Comparison of ENCODE assay signal across 32 mouse cellular contexts in genomic region chr13:102202301-102202700, GRCm38 (mm10).
"Had no signal": no experiment of that assay in that cellular context is flagged by ENCODE, and none has a peak within 500 bp of the region (broad histone marks: within the 10 kb centered on the region; RNA-seq: fewer than 3 reads in every experiment).

No protein-coding gene starts in this region.

- H3K9me3 ChIP-seq: limb, embryonic 10.5 days; limb, embryonic 12.5 days; limb, embryonic 13.5 days; limb, embryonic 15.5 days; liver, embryonic 12.5 days; liver, embryonic 13.5 days; liver, embryonic 15.5 days; lung, embryonic 15.5 days; megakaryocyte, embryonic 14.5 days; midbrain, embryonic 10.5 days; midbrain, embryonic 12.5 days; midbrain, embryonic 13.5 days; midbrain, embryonic 15.5 days; neural tube, embryonic 12.5 days had no signal

- H3K9ac ChIP-seq: limb, embryonic 12.5 days; limb, embryonic 13.5 days; limb, embryonic 15.5 days; liver, embryonic 12.5 days; liver, embryonic 13.5 days; liver, embryonic 14.5 days; liver, embryonic 15.5 days; liver, postnatal 0 days; lung, embryonic 14.5 days; lung, embryonic 15.5 days; midbrain, embryonic 12.5 days; midbrain, embryonic 13.5 days; midbrain, embryonic 15.5 days; neural tube, embryonic 12.5 days had no signal

- H3K36me3 ChIP-seq: limb, embryonic 10.5 days; limb, embryonic 12.5 days; limb, embryonic 13.5 days; limb, embryonic 15.5 days; liver, embryonic 12.5 days; liver, embryonic 13.5 days; liver, embryonic 15.5 days; lung, embryonic 15.5 days; midbrain, embryonic 10.5 days; midbrain, embryonic 12.5 days; midbrain, embryonic 13.5 days; midbrain, embryonic 15.5 days; neural tube, embryonic 12.5 days had no signal

- ATAC-seq: liver, embryonic 12.5 days; liver, postnatal 0 days; lung, postnatal 0 days; midbrain, embryonic 13.5 days; midbrain, embryonic 15.5 days; midbrain, embryonic 16.5 days had no signal

- H3K4me2 ChIP-seq: limb, embryonic 12.5 days; limb, embryonic 13.5 days; limb, embryonic 15.5 days; liver, embryonic 11.5 days; liver, embryonic 12.5 days; liver, embryonic 13.5 days; liver, embryonic 15.5 days; lung, embryonic 14.5 days; lung, embryonic 15.5 days; midbrain, embryonic 11.5 days; midbrain, embryonic 12.5 days; midbrain, embryonic 13.5 days; midbrain, embryonic 15.5 days; neural tube, embryonic 12.5 days had no signal

- DNase-seq: left cerebral cortex, postnatal 4 days; liver; liver, embryonic 13.5 days; liver, postnatal 0 days; lung, adult 18-20 months; lung, adult 2 months; lung, embryonic 14.5 days; lung, postnatal 10 days; lung, postnatal 14 days; lung, postnatal 36 days; lung, postnatal 4 days; midbrain, embryonic 14.5 days had no signal

- H3K4me1 ChIP-seq: limb, embryonic 10.5 days; limb, embryonic 12.5 days; limb, embryonic 13.5 days; limb, embryonic 15.5 days; liver, embryonic 12.5 days; liver, embryonic 13.5 days; liver, embryonic 15.5 days; lung, embryonic 15.5 days; megakaryocyte, embryonic 14.5 days; midbrain, embryonic 10.5 days; midbrain, embryonic 12.5 days; midbrain, embryonic 13.5 days; midbrain, embryonic 15.5 days; neural tube, embryonic 12.5 days had no signal

- H3K27ac ChIP-seq: limb, embryonic 10.5 days; limb, embryonic 12.5 days; limb, embryonic 13.5 days; limb, embryonic 15.5 days; liver, embryonic 12.5 days; liver, embryonic 13.5 days; liver, embryonic 14.5 days; liver, embryonic 15.5 days; lung, embryonic 15.5 days; macrophage; midbrain, embryonic 10.5 days; midbrain, embryonic 12.5 days; midbrain, embryonic 13.5 days; midbrain, embryonic 15.5 days; neural tube, embryonic 12.5 days had no signal

- H3K4me3 ChIP-seq: limb, embryonic 10.5 days; limb, embryonic 12.5 days; limb, embryonic 13.5 days; limb, embryonic 15.5 days; liver, embryonic 12.5 days; liver, embryonic 13.5 days; liver, embryonic 15.5 days; lung, embryonic 15.5 days; megakaryocyte, embryonic 14.5 days; midbrain, embryonic 10.5 days; midbrain, embryonic 12.5 days; midbrain, embryonic 13.5 days; midbrain, embryonic 15.5 days; myocyte; neural tube, embryonic 12.5 days had no signal

- H3K27me3 ChIP-seq: limb, embryonic 12.5 days; limb, embryonic 13.5 days; limb, embryonic 15.5 days; liver, embryonic 12.5 days; liver, embryonic 13.5 days; liver, embryonic 15.5 days; lung, embryonic 15.5 days; midbrain, embryonic 12.5 days; midbrain, embryonic 13.5 days; midbrain, embryonic 15.5 days; neural tube, embryonic 12.5 days had no signal
